Mouse (Mus musculus): ENCODE results near the gene Pex11b.

GRCm38 (mm10) chr3:96593374-96593773 lies 41.8 kb upstream of the Pex11b start:
- TF ChIP-seq CTCF (IDR thresholded peaks at IDR 0.05; ENCODE audit: low read depth), result no peak
- no peak for TF ChIP-seq EP300 (optimal IDR thresholded peaks at IDR 0.05)

Data from stomach, postnatal 0 days (tissue).